Mouse (Mus musculus): ENCODE measurements at regions not wholly inside any gene's neighbourhood (a gene's known extent, or its start where the extent isn't known, plus 50 kb on each side); places are given as distances from the start of the nearest gene placed in this dataset.

DNA sequence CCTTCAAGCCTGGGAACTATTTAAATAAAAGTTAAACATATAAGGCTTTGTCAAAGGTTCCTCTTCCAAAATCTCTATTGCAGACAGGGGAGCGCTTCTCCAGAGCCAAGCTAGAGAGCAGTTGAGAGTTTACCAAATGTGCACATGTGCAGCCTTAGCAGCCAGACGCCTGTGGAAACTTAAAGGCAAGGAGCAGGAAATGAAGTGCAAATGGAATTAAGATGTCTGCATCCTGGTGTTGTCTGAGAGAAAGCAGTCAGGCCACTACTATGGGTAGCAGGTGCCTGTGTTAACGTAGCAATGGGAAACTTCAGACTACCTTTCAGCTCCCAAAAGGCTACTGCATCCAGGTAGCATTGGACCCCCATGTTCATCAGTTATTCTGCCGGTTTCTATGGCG, 282.4 kb upstream of the Hnrnpa3 start:
- TF ChIP-seq POLR2A (IDR thresholded peaks at IDR 0.05; ENCODE audit: insufficient read depth, low read length) (no peak), CTCF (IDR thresholded peaks at IDR 0.05; ENCODE audit: low read depth, low read length) (no peak), EP300 (IDR thresholded peaks at IDR 0.05; ENCODE audit: insufficient read depth, low read depth, low read length) (no peak)
